Mouse (Mus musculus) embryo, embryonic 11 days (tissue): Measurements from ENCODE around the gene E2f2.
A peak's percentile ranks its signal among the peaks of the same experiment; 100 is the strongest.

ENCODE experiments used
- DNase-seq: peaks from one replicate; pipeline ENCODE4 v3.0.0-alpha.2; 2015

E2f2 gene

DNA sequence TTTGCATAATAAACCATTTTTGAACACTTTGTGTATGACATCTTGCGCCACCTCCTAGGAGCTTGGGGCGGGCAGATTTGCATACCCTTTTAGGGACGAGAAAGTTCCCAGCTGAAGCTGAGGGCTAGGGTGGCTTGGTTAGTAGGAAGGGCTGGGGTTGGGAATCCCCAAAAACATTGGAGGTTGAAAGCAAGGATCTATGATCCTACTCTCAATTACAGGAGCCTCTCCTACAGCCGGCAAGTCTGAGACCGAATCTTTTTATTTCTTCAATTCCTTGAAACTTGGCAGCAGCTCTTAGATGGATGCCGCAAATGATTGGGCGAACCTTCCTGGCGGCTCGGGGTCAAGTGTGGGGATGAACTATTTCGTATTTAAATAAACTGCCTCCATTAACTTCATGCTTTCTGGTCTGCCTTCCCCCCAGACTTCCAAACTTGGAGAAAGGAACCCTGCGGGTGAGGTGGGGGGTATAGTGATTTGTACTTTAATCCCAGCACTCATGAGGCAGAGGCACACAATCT lies 26.8 kb upstream of the E2f2 start:
- no peak for DNase-seq

DNA sequence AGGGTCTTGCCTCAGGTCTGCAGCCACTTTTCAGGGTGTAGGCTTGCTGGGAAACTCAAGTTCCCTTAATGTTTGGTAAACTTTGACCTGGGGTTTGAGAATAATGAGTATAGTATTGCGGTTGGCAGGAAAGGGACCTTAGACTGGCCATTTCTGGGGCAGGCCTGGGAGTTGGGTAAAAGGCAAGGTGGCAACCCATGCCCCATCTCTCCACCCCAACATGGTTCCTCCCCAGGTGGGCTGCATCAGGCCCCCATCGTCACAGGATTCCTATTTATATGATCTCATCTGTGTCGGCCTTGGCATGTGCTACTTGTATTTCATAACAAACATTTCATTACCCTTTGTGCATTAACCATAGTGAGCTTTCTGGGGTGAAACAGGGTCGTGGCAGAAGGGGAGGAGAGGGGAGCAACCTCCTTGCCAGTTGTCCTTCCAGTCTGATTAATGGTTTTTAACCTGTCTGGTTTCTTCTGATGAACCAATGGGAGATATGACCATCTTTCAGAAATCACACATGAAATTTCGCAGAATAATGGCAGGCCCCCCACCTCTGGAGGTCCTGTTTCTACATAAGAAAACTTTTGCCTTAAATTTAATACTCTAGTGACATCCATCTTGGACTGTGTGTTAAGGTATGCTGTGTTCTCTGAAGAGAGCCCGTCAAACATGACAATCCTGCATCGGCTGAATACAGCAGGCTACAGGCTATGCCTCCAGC lies 26.0 kb upstream of the E2f2 start:
- no peak for DNase-seq

GRCm38 (mm10) chr4:136146712-136147154 lies 25.5 kb upstream of the E2f2 start:
- peak; percentile 56 for DNase-seq

GRCm38 (mm10) chr4:136147436-136148135 lies 24.6 kb upstream of the E2f2 start:
- peak; percentile 97 for DNase-seq

DNA sequence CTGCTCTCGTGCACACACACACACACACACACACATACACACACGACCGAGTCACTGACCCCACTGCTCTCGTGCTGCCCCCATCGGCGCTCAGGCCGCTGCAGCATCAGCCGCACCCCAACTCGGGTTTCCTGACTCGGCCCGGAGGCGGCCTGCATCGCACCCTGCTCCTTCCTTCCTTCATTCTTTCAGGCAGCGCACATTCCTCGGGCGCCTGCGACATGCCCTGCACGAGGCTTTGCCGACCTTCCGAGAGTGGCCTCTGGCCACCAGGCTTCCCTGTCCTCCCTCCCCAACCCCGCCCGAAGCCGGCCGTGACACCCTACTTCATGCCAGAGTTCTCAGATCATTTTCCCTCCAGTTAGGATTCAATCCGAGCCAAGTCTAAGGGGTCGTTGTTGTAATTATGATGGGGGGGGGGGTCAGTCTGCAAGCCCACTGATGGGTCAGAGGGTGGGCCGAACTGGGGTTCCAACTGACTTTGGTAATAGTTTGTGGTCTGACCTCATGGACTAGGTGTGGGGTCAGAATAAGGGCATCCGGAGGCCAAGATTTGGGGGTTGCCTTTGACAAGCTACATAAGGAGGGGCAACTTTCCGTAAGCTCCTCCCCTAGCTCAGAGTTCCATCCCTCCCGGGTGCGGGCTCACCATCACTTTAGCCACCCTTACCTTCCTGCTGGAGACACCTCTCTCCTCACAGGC lies 23.7 kb upstream of the E2f2 start:
- DNase-seq = peak; percentile 81

- no peak for DNase-seq
Observed at GRCm38 (mm10) chr4:136149045-136149379, 23.2 kb upstream of the E2f2 start.

GRCm38 (mm10) chr4:136149734-136150133 lies 22.5 kb upstream of the E2f2 start:
- peak; percentile 77 for DNase-seq

- DNase-seq = peak; percentile 81
Observed at GRCm38 (mm10) chr4:136150596-136150995, 21.6 kb upstream of the E2f2 start.

- DNase-seq = no peak
Observed at GRCm38 (mm10) chr4:136152821-136153220, 19.4 kb upstream of the E2f2 start.

DNA sequence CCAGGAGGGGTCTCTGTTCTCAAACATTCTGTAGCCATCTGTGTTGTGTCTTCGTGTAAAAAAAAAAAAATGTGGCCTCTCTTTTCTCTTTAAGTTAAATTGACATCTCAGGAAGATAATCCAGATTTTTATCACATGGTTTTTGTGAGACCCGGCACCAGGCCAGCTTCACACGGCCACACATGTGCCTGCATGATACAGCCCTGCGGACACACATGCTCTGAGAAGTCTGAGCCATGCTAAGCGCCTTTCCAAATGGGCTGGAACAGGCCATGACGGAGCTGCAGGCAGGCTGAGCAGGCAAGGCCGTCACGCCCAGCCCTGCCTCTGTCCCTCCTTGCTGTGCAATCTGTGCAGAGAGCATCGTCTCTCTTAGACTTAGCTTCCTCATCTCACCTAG lies 17.7 kb upstream of the E2f2 start:
- no peak for DNase-seq

DNA sequence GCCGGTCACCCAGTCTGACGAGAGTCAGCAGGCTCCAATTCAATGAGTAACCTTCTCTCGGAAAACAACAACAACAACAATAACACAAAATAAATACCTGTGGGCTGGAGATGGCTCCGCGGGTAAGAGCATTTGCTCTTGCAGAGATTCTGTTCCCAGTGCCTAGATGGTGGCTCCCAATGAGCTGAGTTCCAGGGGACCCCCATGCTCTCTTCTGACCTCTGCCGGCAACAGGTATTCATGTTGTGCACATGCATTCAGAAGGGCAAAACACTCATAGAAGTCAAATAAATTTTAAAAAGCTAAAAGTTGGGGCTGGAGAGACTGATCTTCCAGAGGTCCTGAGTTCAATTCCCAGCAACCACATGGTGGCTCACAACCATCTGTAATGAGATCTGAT lies 13.7 kb upstream of the E2f2 start:
- no peak for DNase-seq

GRCm38 (mm10) chr4:136159802-136160397 lies 12.3 kb upstream of the E2f2 start:
- peak; percentile 88 for DNase-seq

GRCm38 (mm10) chr4:136163448-136163847 lies 8.7 kb upstream of the E2f2 start:
- peak; percentile 91 for DNase-seq

- no peak for DNase-seq
Observed at GRCm38 (mm10) chr4:136164981-136165380, 7.2 kb upstream of the E2f2 start.

GRCm38 (mm10) chr4:136167701-136168100 lies 4.5 kb upstream of the E2f2 start:
- DNase-seq = no peak

- no peak for DNase-seq
Observed at GRCm38 (mm10) chr4:136170401-136170800, 1.8 kb upstream of the E2f2 start.

DNA sequence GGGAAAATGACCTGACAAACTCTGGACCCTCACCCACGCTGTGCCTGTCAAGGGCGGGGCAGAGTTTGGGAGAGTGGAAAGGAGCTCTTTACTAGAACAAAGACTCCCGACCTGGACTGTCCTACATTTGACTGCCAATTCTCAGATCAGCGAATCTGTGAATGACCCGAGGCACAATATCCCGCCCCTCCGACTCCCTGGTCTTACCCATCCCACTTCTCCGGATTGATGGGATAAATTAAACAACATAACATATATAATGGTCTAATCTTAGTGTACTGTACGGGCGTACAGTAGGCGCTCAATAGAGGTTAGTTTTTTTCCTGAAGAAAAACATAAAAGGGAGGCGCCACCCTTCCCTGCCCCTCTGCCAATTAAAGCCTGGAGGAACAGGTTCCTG lies 739 bp upstream of the E2f2 start:
- DNase-seq = peak; percentile 35

DNA sequence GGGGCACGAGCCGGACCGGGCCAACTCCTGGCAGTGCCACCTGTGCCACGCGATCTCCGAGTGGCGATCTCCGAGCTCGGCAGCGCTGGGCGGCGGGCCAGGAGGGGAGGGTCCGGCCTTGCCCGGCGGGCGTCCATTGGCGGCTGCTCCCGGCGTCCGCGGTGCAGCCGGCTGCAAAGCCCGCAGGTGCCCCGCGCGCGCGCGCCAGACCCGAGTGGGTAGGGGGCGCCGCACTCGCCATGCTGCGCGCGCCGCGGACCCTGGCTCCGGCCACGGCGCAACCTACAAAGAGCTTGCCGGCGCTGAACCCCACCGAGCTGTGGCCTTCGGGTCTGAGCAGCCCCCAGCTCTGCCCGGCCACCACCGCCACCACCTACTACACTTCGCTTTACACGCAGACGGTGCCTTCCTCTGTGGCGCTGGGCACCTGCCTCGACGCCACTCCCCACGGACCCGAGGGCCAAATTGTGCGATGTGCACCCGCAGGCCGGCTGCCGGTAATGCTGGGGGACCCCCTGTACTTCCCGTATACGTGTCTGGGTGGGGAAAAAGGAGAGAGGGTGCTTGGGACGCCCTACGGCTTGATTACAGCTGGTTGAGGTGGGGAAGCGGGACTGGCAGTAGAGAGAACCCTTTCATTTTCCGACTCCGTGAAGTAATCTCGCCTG lies 482 bp downstream of the E2f2 start:
- DNase-seq = peak; percentile 73

DNA sequence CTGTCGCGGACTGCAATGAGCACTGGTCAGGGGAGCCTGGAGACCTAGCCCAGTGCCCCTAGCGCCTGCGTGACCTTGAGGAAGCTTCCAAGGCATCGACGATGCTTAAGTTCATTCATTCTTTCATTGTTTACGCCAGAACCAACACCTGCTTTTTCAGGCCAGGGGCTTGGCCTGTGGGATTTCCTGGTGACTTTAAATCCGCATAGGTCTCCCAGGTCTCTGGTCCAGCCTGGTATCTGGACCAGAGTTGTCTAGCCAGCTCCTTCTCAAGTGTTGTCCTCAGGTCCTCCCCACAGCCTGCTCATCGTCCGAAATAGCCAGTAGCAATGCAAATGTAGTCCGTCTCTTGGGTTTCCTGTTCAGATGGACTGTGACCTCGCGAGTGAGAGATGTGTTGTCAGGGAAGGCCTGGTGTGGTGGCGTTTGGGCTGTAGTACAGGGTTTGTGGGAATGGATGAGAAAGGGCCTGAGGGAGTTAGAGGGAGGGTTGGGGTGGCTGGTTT lies 1.1 kb downstream of the E2f2 start:
- DNase-seq = peak; percentile 39

- peak; percentile 23 for DNase-seq
Observed at GRCm38 (mm10) chr4:136174216-136175193, 2.3 kb downstream of the E2f2 start.

GRCm38 (mm10) chr4:136176022-136176552 lies 3.9 kb downstream of the E2f2 start:
- no peak for DNase-seq
